In the genomic region with DNA sequence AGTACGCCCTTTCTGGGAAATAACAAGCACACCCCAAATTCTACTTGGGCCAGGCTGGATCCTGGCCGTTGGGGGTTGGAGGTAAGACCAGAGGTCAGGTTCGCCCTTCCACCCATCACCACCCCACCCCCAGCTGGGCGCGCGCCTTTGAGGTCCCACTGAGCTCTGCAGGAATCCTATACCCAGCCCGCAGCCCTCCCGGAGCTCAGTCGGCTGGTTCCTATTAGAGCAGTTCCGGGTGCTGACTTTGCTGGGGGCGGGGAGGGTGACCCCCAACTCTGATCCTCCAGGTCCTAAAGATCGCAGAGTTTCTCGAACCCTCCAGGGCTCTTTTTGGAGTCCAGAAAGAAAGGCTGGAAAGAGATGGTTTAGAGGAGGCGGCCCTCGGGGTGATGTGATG, we compare ENCODE assay signal across 8 mouse cellular contexts. TPM values are rescaled to one million over a fixed set of nuclear protein-coding genes. Genes with fewer than 3 reads are reported as not detected.
A peak's percentile ranks its signal among the peaks of the same experiment; 100 is the strongest.
DNase-seq lines count a peak whose midpoint lies in the region; ATAC-seq lines count a peak whose summit lies in the region.

No protein-coding gene starts in this region.

- H3K27me3 ChIP-seq in heart, embryonic 10.5 days (ENCODE audit: insufficient read depth, poor library complexity, severe bottlenecking): peaks cover 6% of the 10 kb centered on the region; the same call in 1 of the 2 replicates
- peaks cover 36% of the 10 kb centered on the region for H3K27me3 ChIP-seq in hindbrain, embryonic 15.5 days
- peaks cover 30% of the 10 kb centered on the region for H3K27me3 ChIP-seq in midbrain, embryonic 11.5 days (ENCODE audit: control insufficient read depth, insufficient read depth, low read length)

- peaks cover 57% of the 10 kb centered on the region for H3K4me1 ChIP-seq in heart, embryonic 10.5 days
- peaks cover 25% of the 10 kb centered on the region for H3K4me1 ChIP-seq in hindbrain, embryonic 15.5 days (replicated peaks)
- H3K4me1 ChIP-seq in midbrain, embryonic 11.5 days (ENCODE audit: control insufficient read depth, insufficient read depth, low read length): peaks cover 10% of the 10 kb centered on the region

- peak overlapping the region; percentile 59 for H3K4me2 ChIP-seq in hindbrain, embryonic 15.5 days
- H3K4me2 ChIP-seq in midbrain, embryonic 11.5 days: peak overlapping the region; percentile 47

- peak overlapping the region; percentile 91 for H3K27ac ChIP-seq in heart, embryonic 10.5 days
- H3K27ac ChIP-seq in hindbrain, embryonic 15.5 days (replicated peaks): no peak overlapping the region
- H3K27ac ChIP-seq in midbrain, embryonic 11.5 days (ENCODE audit: low read depth, low read length): no peak overlapping the region

- under 1% methylated on average over 15 of the region's 15 CpGs for whole genome bisulfite sequencing in heart, embryonic 10.5 days
- 4% methylated on average over 15 of the region's 15 CpGs for WGBS in hindbrain, embryonic 15.5 days
- under 1% methylated on average over 15 of the region's 15 CpGs for WGBS in midbrain, embryonic 11.5 days

- peak overlapping the region; percentile 78 for H3K4me3 ChIP-seq in heart, embryonic 10.5 days
- peak overlapping the region; percentile 42 for H3K4me3 ChIP-seq in hindbrain, embryonic 15.5 days
- peak overlapping the region; percentile 37 for H3K4me3 ChIP-seq in midbrain, embryonic 11.5 days (ENCODE audit: low read depth, low read length)

- intact Hi-C loops in heart, postnatal 25 days (cut with DNase I): no loop called here

- ATAC-seq in common myeloid progenitor, adult 5-6 weeks (replicated peaks; ENCODE audit: low read depth, poor library complexity, severe bottlenecking): peak; percentile 26; the same call in 1 of the 2 replicates
- no peak for ATAC-seq in hindbrain, embryonic 15.5 days (ENCODE audit: low FRiP score, low read depth)
- no peak for ATAC-seq in midbrain, embryonic 11.5 days (ENCODE audit: low FRiP score)

- DNase-seq in heart, embryonic 10.5 days (ENCODE audit: low spot score): no peak
- DNase-seq in heart, postnatal 25 days (ENCODE audit: low spot score): no peak
- DNase-seq in midbrain, embryonic 11.5 days (ENCODE audit: low spot score, missing footprints): peak; percentile 89
- DNase-seq in natural killer cell, adult 2 months (ENCODE audit: low spot score in 2 of 2): no peak
- DNase-seq in adrenal gland, postnatal 10 days: no peak
- DNase-seq in cerebellum, postnatal 25 days: no peak

- H3K9ac ChIP-seq in hindbrain, embryonic 15.5 days: 0 out of 2 replicates have a peak overlapping the region, but pooled peaks have one; percentile 43
- no peak overlapping the region for H3K9ac ChIP-seq in midbrain, embryonic 11.5 days (ENCODE audit: low read length)

- H3K9me3 ChIP-seq in heart, embryonic 10.5 days: no peaks in the 10 kb centered on the region
- no peaks in the 10 kb centered on the region for H3K9me3 ChIP-seq in hindbrain, embryonic 15.5 days
- no peaks in the 10 kb centered on the region for H3K9me3 ChIP-seq in midbrain, embryonic 11.5 days (ENCODE audit: control insufficient read depth, low read length)

- H3K36me3 ChIP-seq in heart, embryonic 10.5 days: no peaks in the 10 kb centered on the region
- no peaks in the 10 kb centered on the region for H3K36me3 ChIP-seq in hindbrain, embryonic 15.5 days
- no peaks in the 10 kb centered on the region for H3K36me3 ChIP-seq in midbrain, embryonic 11.5 days (ENCODE audit: control insufficient read depth, insufficient read depth, low read length)

RNA-seq across cellular contexts. Expression of a gene that starts 0.5 kb away (rescaled TPM):
- 14.0 and 29.3 TPM in 2 replicates for polyA plus RNA-seq in heart, embryonic 10.5 days (2016; fragmentation: Nextera tagmentation; extraction: Ambion mirVana)
- under 1 TPM; 0.44 to 0.59 TPM for total RNA-seq in heart, postnatal 25 days (2021)
- 0.64 and 1.8 TPM in 2 replicates for total RNA-seq in common myeloid progenitor, adult 5-6 weeks (2017)
- polyA plus RNA-seq in hindbrain, embryonic 15.5 days (2015; fragmentation: Nextera tagmentation; extraction: Ambion mirVana): 7.7 and 8.2 TPM in 2 replicates
- polyA plus RNA-seq in midbrain, embryonic 11.5 days (2014; fragmentation: Nextera tagmentation; extraction: Ambion mirVana): 8.7 and 10.3 TPM in 2 replicates
- 1 to 10 TPM; 3.9 to 4.5 TPM for total RNA-seq in adrenal gland, postnatal 10 days (2021)

RNA-seq across cellular contexts. Expression of a gene that starts 26.8 kb away (rescaled TPM):
- 2.7 and 4.1 TPM in 2 replicates for polyA plus RNA-seq in heart, embryonic 10.5 days (2016; fragmentation: Nextera tagmentation; extraction: Ambion mirVana)
- total RNA-seq in heart, postnatal 25 days (2021): not detected
- total RNA-seq in common myeloid progenitor, adult 5-6 weeks (2017): 12.2 TPM in 1 of 2 replicates, not detected in the other
- 0.77 and 2.0 TPM in 2 replicates for polyA plus RNA-seq in hindbrain, embryonic 15.5 days (2015; fragmentation: Nextera tagmentation; extraction: Ambion mirVana)
- polyA plus RNA-seq in midbrain, embryonic 11.5 days (2014; fragmentation: Nextera tagmentation; extraction: Ambion mirVana): 0.68 and 1.2 TPM in 2 replicates
- total RNA-seq in adrenal gland, postnatal 10 days (2021): not detected

RNA-seq across cellular contexts. Expression of a gene that starts 45.7 kb away (rescaled TPM):
- 27.1 and 27.4 TPM in 2 replicates for polyA plus RNA-seq in heart, embryonic 10.5 days (2016; fragmentation: Nextera tagmentation; extraction: Ambion mirVana)
- total RNA-seq in heart, postnatal 25 days (2021): 10 to 100 TPM; 30.0 to 33.6 TPM
- total RNA-seq in common myeloid progenitor, adult 5-6 weeks (2017): 44.9 and 49.0 TPM in 2 replicates
- polyA plus RNA-seq in hindbrain, embryonic 15.5 days (2015; fragmentation: Nextera tagmentation; extraction: Ambion mirVana): 43.9 and 49.0 TPM in 2 replicates
- polyA plus RNA-seq in midbrain, embryonic 11.5 days (2014; fragmentation: Nextera tagmentation; extraction: Ambion mirVana): 36.8 and 38.8 TPM in 2 replicates
- total RNA-seq in adrenal gland, postnatal 10 days (2021): 10 to 100 TPM; 43.3 to 43.9 TPM
